Mouse (Mus musculus) T-cell, adult 66 days (primary cell): ENCODE results near the gene Sfmbt2. TPM values are rescaled to one million over a fixed set of nuclear protein-coding genes. Genes with fewer than 3 reads are reported as not detected.

Experiments used
- total RNA-seq, 2 experiments: library from RNA; stranded (reverse); gene quantifications; 3 replicates in 1 of 2; 4 replicates in 1 of 2; pipeline ENCODE4 v1.2.4; 2023

Gene Sfmbt2
- total RNA-seq = 1 to 10 TPM; 8.5 to 9.9 TPM

DNA sequence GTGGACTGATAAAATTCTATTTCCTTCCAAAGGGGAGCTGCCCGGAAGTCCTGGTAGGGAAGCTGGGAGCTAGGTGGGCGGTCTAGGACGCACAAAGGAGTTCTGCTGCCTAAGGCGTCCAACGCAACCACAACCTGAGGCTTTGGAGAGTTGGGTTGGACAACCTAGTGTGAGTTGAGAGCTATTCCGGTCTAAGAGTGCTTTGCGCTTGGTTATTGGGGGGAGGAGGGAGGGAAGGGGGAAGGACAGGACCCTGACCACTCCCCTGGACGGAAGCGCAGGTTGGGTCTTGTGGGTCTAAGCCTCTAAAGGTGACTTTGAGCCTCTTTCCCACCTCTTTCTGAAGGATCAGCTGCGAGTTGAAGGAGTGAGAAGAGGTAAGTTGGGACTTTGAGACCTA lies at the start of gene Sfmbt2:
TSS of gene Sfmbt2 (plus strand) at position 335 of the 400 bp plus-strand sequence.

Other genes starting within 250 kb of the Sfmbt2 start
- gene Itih2, start 239.1 kb upstream of the Sfmbt2 start, total RNA-seq = not detected
- 1 to 10 TPM; 1.4 to 3.5 TPM for gene Itih5, start 216.9 kb upstream of the Sfmbt2 start, total RNA-seq